Mouse (Mus musculus) fat pad, adult 2 months (tissue): ENCODE results near the gene Dpy19l1.

Source experiments
- DNase-seq: peaks from one replicate; pipeline ENCODE4 v3.0.0-alpha.2; 2011; ENCODE audit warnings: low read depth, low spot score; ENCODE audit errors: extremely low read depth

Dpy19l1 gene

DNA sequence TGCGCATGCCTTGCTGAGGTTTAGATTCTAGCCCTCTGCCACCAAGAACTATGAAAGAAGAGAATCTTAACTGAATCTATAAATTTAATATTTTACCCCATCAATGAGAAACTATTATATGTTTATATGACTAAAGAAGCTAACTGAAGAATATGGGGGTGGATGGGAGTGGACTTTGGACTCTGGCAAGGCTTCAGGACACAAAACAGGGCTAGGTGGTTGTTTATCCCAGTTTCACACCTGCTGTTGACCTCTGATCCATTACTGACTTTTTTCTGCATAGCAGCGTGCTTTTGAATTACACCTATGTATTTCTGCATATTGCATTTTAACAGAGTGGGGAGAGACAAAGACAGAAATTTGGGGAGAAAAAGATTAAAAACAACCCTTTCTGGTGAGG lies 124.1 kb downstream of the Dpy19l1 start:
- no peak for DNase-seq
